Mouse (Mus musculus) liver, postnatal 0 days (tissue): Measurements from ENCODE around the gene Snupn. TPM values are rescaled to one million over a fixed set of nuclear protein-coding genes. Genes with fewer than 3 reads are reported as not detected.
A peak's percentile ranks its signal among the peaks of the same experiment; 100 is the strongest.
"Not testable (repeated sequence)": the region's sequence is repeated elsewhere in the genome, so short reads cannot be mapped to it uniquely, and the experiment has no call there.

Experiments
- ATAC-seq: fragments of 200-750 bp; cut with Nextera tagmentation; 2 replicates; pipeline ENCODE4 v1.8.0; 2017; ENCODE audit warnings: mild to moderate bottlenecking, moderate library complexity
- DNase-seq: peaks from one replicate; pipeline ENCODE4 v3.0.0-alpha.2; 2016
- H3K27ac ChIP-seq: fragments of 300-500 bp; sonication (generic); 2 replicates; pipeline ENCODE4 v1.5.1; 2014; ENCODE audit warnings: antibody characterized with exemption, moderate library complexity, mild to moderate bottlenecking, low read depth
- H3K27me3 ChIP-seq: fragments of 300-500 bp; sonication (generic); 2 replicates; pipeline ENCODE4 v1.6.1; 2014; ENCODE audit warnings: low read length, control low read depth, mixed read lengths; ENCODE audit not compliant: insufficient read depth
- H3K36me3 ChIP-seq: fragments of 300-500 bp; sonication (generic); replicated peaks from 2 replicates; pipeline ENCODE4 v1.6.1; 2014; ENCODE audit warnings: mild to moderate bottlenecking, control low read depth, low read length, moderate library complexity, mixed read lengths; ENCODE audit not compliant: insufficient read depth
- H3K4me1 ChIP-seq: fragments of 300-500 bp; sonication (generic); 2 replicates; pipeline ENCODE4 v1.6.1; 2014; ENCODE audit warnings: antibody characterized with exemption, mild to moderate bottlenecking, control low read depth; ENCODE audit not compliant: insufficient read depth
- H3K4me2 ChIP-seq: fragments of 300-500 bp; sonication (generic); 2 replicates; pipeline ENCODE4 v1.6.1; 2014; ENCODE audit warnings: low read depth, mild to moderate bottlenecking, low read length, moderate library complexity, mixed read lengths
- H3K4me3 ChIP-seq: fragments of 300-500 bp; sonication (generic); 2 replicates; pipeline ENCODE4 v1.5.1; 2014; ENCODE audit warnings: low read depth, low read length
- H3K9ac ChIP-seq: fragments of 300-500 bp; sonication (generic); replicated peaks from 2 replicates; pipeline ENCODE4 v1.6.1; 2014; ENCODE audit warnings: mild to moderate bottlenecking, moderate library complexity
- H3K9me3 ChIP-seq: fragments of 300-500 bp; sonication (generic); 2 replicates; pipeline ENCODE4 v1.6.1; 2016; ENCODE audit warnings: mild to moderate bottlenecking, control low read depth, low read length, mixed read lengths
- CTCF ChIP-seq: sonication (generic); IDR thresholded peaks from 2 replicates; pipeline ENCODE4 v1.5.1; 2016; ENCODE audit warnings: antibody characterized with exemption, low read depth
- EP300 ChIP-seq: IDR thresholded peaks from 2 replicates; pipeline ENCODE4 v1.6.1; 2016; ENCODE audit warnings: antibody characterized with exemption, low read depth, mild to moderate bottlenecking
- WGBS: fragments of 180-500 bp; shearing (Covaris S2); extraction: QIAGEN DNeasy Blood & Tissue Kit; methylation state at CpG from one replicate; pipeline ENCODE4 v1.1.7; 2014; ENCODE audit not compliant: insufficient replicate concordance; 5-methylcytosine and 5-hydroxymethylcytosine counted together
- polyA plus RNA-seq: library from polyadenylated mRNA; unstranded; fragments of >200 nt; fragmentation: Nextera tagmentation; extraction: Ambion mirVana; gene quantifications from 2 replicates; pipeline ENCODE4 v1.2.1, GENCODE M21; 2015

The Snupn gene
- 7.7 and 8.2 TPM in 2 replicates for polyA plus RNA-seq

DNA sequence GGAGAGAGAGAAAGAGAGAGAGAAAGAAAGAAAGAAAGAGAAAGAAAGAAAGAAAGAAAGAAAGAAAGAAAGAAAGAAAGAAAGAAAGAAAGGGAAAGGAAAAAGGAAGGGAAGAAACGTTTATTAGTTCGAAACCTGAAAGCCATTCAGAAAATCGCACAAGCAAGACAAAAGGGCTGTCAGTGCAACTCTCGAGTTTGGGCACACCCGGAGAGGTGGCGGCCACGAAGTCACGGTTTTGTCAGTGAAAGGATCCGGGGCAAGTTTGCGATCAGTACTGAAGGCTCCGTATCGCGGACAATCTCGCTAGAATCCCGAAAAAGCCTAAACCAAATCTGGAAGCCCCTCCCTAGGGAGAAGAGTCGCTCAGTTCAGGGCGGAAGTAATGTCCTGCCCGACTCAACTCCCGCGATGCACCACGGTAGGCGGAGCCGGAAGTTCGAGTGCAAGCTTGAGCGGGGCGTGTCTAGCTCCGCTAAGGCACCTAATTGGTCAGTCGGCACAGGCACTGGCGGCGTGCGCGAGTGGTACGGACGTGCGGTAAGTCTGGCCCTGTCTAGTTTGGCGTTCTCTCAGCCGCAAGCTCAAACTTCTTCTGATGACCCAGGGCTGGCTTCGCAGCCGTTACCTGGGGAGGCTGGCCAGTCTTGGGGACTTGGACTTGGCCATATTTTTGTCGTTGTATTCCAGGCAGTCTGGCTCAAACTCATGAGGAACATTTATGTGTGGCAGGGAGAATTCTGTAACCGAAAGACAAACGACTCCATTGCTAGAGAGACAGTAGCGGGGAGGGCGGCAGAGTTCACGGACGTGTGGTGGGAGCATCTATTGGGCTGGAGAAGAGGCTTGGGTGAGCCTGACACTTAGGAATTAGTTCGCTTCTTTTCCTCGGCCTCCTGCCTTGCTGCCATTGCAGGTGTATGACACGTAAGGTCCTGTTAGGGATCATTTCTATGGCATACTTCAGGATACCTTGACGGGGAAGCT is at the start of gene Snupn:
Gene Snupn (plus strand): TSS at position 465 of the 987 bp plus-strand sequence.
- H3K4me3 ChIP-seq = peak within 1 kb of the TSS; percentile 64
- WGBS = 1% methylated on average over 50 of the region's 50 CpGs
- peak within 1 kb of the TSS; percentile 72 for H3K4me2 ChIP-seq
- H3K36me3 ChIP-seq = no peaks in the 10 kb centered on the region
- no peaks in the 10 kb centered on the region for H3K27me3 ChIP-seq
- TF ChIP-seq CTCF (no peak), EP300 (peak; percentile 14; the same call in 1 of the 2 replicates)
- H3K9ac ChIP-seq = peak within 1 kb of the TSS; percentile 64
- ATAC-seq = peak; percentile 100
- peak within 1 kb of the TSS; percentile 90 for H3K27ac ChIP-seq
- H3K4me1 ChIP-seq = peaks cover 10% of the 10 kb centered on the region
- DNase-seq = peak; percentile 98
- no peaks in the 10 kb centered on the region for H3K9me3 ChIP-seq

DNA sequence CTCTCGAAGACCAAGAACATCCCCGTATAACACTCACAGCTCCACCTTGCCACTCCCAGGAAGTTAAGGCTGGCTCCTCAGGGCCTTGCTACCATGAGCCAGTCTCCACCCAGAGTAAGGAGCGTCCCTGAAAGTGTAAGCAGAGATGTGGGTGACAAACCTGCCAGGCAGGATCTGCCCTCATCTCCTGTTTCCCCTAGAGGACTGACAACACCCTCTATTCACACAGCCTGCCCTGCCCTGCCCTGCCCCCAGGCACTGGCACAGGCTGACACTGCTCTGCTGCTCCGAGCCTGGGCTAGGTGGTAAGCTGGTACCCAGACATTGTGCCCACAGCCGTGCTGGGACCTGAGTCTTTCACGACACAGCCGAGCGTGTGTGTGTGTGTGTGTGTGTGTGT is 49.5 kb upstream of the Snupn start:
- DNase-seq = no peak

DNA sequence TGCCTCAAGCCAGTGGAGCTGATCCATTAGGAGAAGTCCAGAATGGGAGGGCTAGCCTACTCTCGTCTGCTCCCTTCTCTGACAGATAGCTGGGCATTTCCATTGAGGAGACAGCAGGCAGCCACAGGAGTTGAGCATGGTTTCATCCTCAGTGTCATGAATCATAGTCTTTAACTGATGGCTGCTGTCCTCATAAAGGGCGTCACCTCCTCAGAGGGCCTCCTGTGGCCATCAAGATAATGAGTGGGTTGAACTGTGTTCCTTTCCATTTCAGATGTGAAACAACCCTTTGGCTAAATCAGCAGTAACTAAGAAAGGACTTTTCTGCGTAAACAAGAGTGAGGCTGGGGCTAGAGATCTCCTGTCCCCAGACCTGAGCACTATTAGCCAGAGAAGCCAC is 47.0 kb upstream of the Snupn start:
- TF ChIP-seq CTCF (no peak), EP300 (no peak)
- Histone ChIP-seq H3K9ac (no peak overlapping the region), H3K4me1 (peaks cover 9% of the 10 kb centered on the region), H3K27me3 (no peaks in the 10 kb centered on the region), H3K27ac (no peak overlapping the region), H3K4me2 (no peak overlapping the region), H3K4me3 (no peak overlapping the region), H3K9me3 (no peaks in the 10 kb centered on the region), H3K36me3 (no peaks in the 10 kb centered on the region)
- 60% methylated on average over 3 of the region's 3 CpGs for WGBS
- ATAC-seq (no peak), DNase-seq (no peak)

More for the DNA sequence above, 49.5 kb upstream of the Snupn start:
- H3K36me3 ChIP-seq = no peaks in the 10 kb centered on the region
- no peak overlapping the region for H3K4me2 ChIP-seq
- ATAC-seq = no peak
- H3K27me3 ChIP-seq = no peaks in the 10 kb centered on the region
- no peak for TF ChIP-seq CTCF
- no peak for TF ChIP-seq EP300
- H3K27ac ChIP-seq = no peak overlapping the region
- H3K9me3 ChIP-seq = no peaks in the 10 kb centered on the region
- peaks cover 9% of the 10 kb centered on the region for H3K4me1 ChIP-seq
- WGBS = 61% methylated on average over 8 of the region's 8 CpGs
- H3K9ac ChIP-seq = no peak overlapping the region
- H3K4me3 ChIP-seq = no peak overlapping the region

DNA sequence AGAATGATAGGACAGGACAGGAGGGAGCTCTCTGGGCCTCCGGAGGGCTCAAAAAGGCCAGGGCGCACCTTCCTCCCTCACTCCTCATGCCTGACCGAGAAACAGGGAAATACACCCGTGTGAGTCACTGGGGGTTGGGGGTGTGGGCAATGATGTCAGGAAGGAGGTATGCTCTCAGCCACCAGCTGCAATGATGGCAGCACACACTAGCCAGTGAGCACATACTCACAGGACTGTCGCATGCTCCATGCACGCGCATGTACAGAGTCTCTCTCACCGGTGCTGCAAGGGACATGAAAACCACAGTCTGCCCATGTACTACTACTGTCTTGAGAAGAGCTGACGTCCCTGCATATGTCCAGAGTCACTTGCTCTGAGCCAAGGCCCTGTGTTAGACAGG is 43.1 kb upstream of the Snupn start:
- H3K27me3 ChIP-seq = no peaks in the 10 kb centered on the region
- no peaks in the 10 kb centered on the region for H3K36me3 ChIP-seq
- no peak overlapping the region for H3K4me3 ChIP-seq
- no peak overlapping the region for H3K9ac ChIP-seq
- 71% methylated on average over 9 of the region's 9 CpGs for WGBS
- ATAC-seq = no peak
- H3K9me3 ChIP-seq = no peaks in the 10 kb centered on the region
- DNase-seq = no peak
- no peak overlapping the region for H3K27ac ChIP-seq
- TF ChIP-seq CTCF = no peak
- peaks cover 6% of the 10 kb centered on the region; the same call in 1 of the 2 replicates for H3K4me1 ChIP-seq
- H3K4me2 ChIP-seq = no peak overlapping the region

DNA sequence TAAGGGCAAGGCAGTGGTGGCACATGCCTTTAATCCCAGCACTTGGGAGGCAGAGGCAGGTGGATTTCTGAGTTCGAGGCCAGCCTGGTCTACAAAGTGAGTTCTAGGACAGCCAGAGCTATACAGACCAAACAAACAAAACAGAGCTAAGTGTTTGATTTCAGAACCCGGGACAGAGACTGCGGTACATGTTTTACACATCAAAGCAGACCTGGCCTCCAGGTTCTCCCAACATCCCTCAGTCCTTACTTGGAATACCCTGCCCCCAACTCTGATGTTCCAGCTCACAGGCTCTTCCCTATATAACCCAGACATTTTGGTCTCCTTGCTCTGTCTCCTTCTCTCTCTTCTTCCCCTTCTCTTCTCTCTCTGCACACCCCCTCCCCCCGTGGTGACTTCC is 40.7 kb upstream of the Snupn start:
- H3K27me3 ChIP-seq = not testable (repeated sequence)

DNA sequence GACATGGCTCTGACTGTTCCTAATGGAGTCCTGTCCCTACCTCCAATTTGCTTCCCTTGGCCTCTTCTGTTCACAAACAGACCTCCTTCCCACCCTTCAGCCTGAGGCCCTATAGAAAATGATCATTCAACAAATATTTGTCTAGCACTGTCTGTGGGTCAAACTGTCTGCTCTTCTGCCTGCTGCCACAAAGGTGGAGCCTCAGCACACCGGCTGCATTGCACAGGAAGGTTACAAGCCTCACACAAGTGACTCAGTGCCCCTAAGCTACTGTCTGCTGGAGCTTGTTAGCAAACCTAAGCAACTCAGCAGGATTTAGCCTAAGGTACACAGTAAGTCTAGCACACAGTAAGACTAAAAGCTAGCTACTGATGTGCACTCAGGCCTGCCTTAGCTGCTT is 39.7 kb upstream of the Snupn start:
- TF ChIP-seq CTCF (no peak), EP300 (no peak)
- H3K4me2 ChIP-seq = no peak overlapping the region
- no peak overlapping the region for H3K9ac ChIP-seq
- H3K27ac ChIP-seq = no peak overlapping the region
- WGBS = 16% methylated on average over 1 of the region's 1 CpGs
- no peak overlapping the region for H3K4me3 ChIP-seq
- peaks cover 5% of the 10 kb centered on the region for H3K36me3 ChIP-seq
- ATAC-seq = peak; percentile 67
- H3K27me3 ChIP-seq = no peaks in the 10 kb centered on the region
- no peak for DNase-seq
- H3K9me3 ChIP-seq = no peaks in the 10 kb centered on the region
- peaks cover 6% of the 10 kb centered on the region for H3K4me1 ChIP-seq

More for the DNA sequence above, 40.7 kb upstream of the Snupn start:
- H3K9ac ChIP-seq, H3K36me3 ChIP-seq, ATAC-seq, DNase-seq, H3K27ac ChIP-seq, H3K4me2 ChIP-seq, H3K4me1 ChIP-seq, H3K9me3 ChIP-seq, H3K4me3 ChIP-seq: not testable (repeated sequence)
- 39% methylated on average over 4 of the region's 4 CpGs for WGBS
